Mouse (Mus musculus) MEL (cell line): ENCODE results near the gene Sipa1l3. TPM values are rescaled to one million over a fixed set of nuclear protein-coding genes. Genes with fewer than 3 reads are reported as not detected.

Experiments
- DNase-seq: peaks from one replicate; pipeline ENCODE4 v3.0.0; 2011; ENCODE audit warnings: low read depth, low spot score
- H3K27ac ChIP-seq: 2 replicates; pipeline ENCODE4 v1.5.1; 2012; ENCODE audit warnings: low read depth, mild to moderate bottlenecking, control low read depth, low read length, moderate library complexity; ENCODE audit not compliant: control insufficient read depth
- H3K27me3 ChIP-seq, 2 experiments: fragments of 150-350 bp in 1 of 2; sonication (generic) in 1 of 2; 2 replicates each; pipeline ENCODE4 v1.6.1; 2012; ENCODE audit warnings: low read length in 2 of 2, mild to moderate bottlenecking in 2 of 2, improper control_type of control experiment in 1 of 2, moderate library complexity in 1 of 2; ENCODE audit not compliant: insufficient read depth in 2 of 2, control insufficient read depth in 1 of 2
- H3K36me3 ChIP-seq, 2 experiments: 2 replicates each; pipeline ENCODE4 v1.6.1; 2012 to 2014; ENCODE audit warnings: low read length in 2 of 2, improper control_type of control experiment in 1 of 2, inconsistent platforms in 1 of 2, mild to moderate bottlenecking in 1 of 2; ENCODE audit not compliant: insufficient read depth in 2 of 2, control insufficient read depth in 1 of 2
- H3K4me1 ChIP-seq, 2 experiments: fragments of 150-350 bp in 1 of 2; sonication (generic) in 1 of 2; 2 replicates each; pipeline ENCODE4 v1.6.1; 2012; ENCODE audit warnings: low read length in 2 of 2, improper control_type of control experiment in 1 of 2, mild to moderate bottlenecking in 1 of 2; ENCODE audit not compliant: insufficient read depth in 2 of 2, control insufficient read depth in 1 of 2
- H3K4me3 ChIP-seq, 2 experiments: fragments of 150-350 bp in 1 of 2; sonication (generic) in 1 of 2; 2 replicates each; pipeline ENCODE4 v1.5.1; 2012; ENCODE audit warnings: low read depth in 2 of 2, low read length in 2 of 2, mild to moderate bottlenecking in 2 of 2, moderate library complexity in 2 of 2, control low read depth in 1 of 2, improper control_type of control experiment in 1 of 2; ENCODE audit not compliant: control insufficient read depth in 1 of 2, insufficient read depth in 1 of 2
- H3K79me2 ChIP-seq: 2 replicates; pipeline ENCODE4 v1.6.1; 2012; ENCODE audit warnings: mild to moderate bottlenecking, low read length, moderate library complexity; ENCODE audit not compliant: control insufficient read depth, poor library complexity, insufficient read depth
- H3K9ac ChIP-seq: 2 replicates; pipeline ENCODE4 v1.6.1; 2012; ENCODE audit warnings: low read depth, mild to moderate bottlenecking, control low read depth, low read length, moderate library complexity; ENCODE audit not compliant: control insufficient read depth, poor library complexity, severe bottlenecking
- H3K9me3 ChIP-seq: fragments of 150-350 bp; sonication (generic); replicated peaks from 2 replicates; pipeline ENCODE4 v1.6.1; 2012; ENCODE audit warnings: mild to moderate bottlenecking, low read length, improper control_type of control experiment, moderate library complexity; ENCODE audit not compliant: insufficient read depth
- E2F4 ChIP-seq: IDR thresholded peaks from 2 replicates; pipeline ENCODE4 v1.6.1; 2011; ENCODE audit warnings: low read depth, low read length, improper control_type of control experiment, borderline replicate concordance
- GABPA ChIP-seq: IDR thresholded peaks from 2 replicates; pipeline ENCODE4 v1.6.1; 2012; ENCODE audit warnings: low read depth, mild to moderate bottlenecking, inconsistent platforms, low read length, improper control_type of control experiment, moderate library complexity
- GATA1 ChIP-seq: IDR thresholded peaks from 2 replicates; pipeline ENCODE4 v1.6.1; 2011; ENCODE audit warnings: low read depth, low read length, improper control_type of control experiment
- MAFK ChIP-seq: IDR thresholded peaks from 2 replicates; pipeline ENCODE4 v1.6.1; 2011; ENCODE audit warnings: low read depth, mild to moderate bottlenecking, low read length, improper control_type of control experiment, borderline replicate concordance
- MAX ChIP-seq: IDR thresholded peaks from 2 replicates; pipeline ENCODE4 v1.6.1; 2011; ENCODE audit warnings: low read length, improper control_type of control experiment
- MAZ ChIP-seq: IDR thresholded peaks from 2 replicates; pipeline ENCODE4 v1.6.1; 2012; ENCODE audit warnings: low read depth, mild to moderate bottlenecking, inconsistent platforms, low read length, improper control_type of control experiment
- MEF2A ChIP-seq: IDR thresholded peaks from 2 replicates; pipeline ENCODE4 v1.6.1; 2014; ENCODE audit warnings: low read depth, mild to moderate bottlenecking, inconsistent platforms, low read length, improper control_type of control experiment; ENCODE audit not compliant: poor library complexity, insufficient replicate concordance, severe bottlenecking; ENCODE audit errors: extremely low read depth
- MYC ChIP-seq: IDR thresholded peaks from 2 replicates; pipeline ENCODE4 v1.6.1; 2011; ENCODE audit warnings: low read depth, mild to moderate bottlenecking, low read length, improper control_type of control experiment, moderate library complexity
- NELFE ChIP-seq: IDR thresholded peaks from 2 replicates; pipeline ENCODE4 v1.6.1; 2011; ENCODE audit warnings: low read depth, low read length, improper control_type of control experiment
- NRF1 ChIP-seq: IDR thresholded peaks from 2 replicates; pipeline ENCODE4 v1.6.1; 2014; ENCODE audit warnings: low read depth, mild to moderate bottlenecking, inconsistent platforms, low read length, improper control_type of control experiment, moderate library complexity; ENCODE audit not compliant: poor library complexity, insufficient read depth, severe bottlenecking
- POLR2AphosphoS2 ChIP-seq: IDR thresholded peaks from 2 replicates; pipeline ENCODE4 v1.6.1; 2011; ENCODE audit warnings: low read length, improper control_type of control experiment
- SMC3 ChIP-seq: IDR thresholded peaks from 2 replicates; pipeline ENCODE4 v1.6.1; 2011; ENCODE audit warnings: low read depth, low read length, improper control_type of control experiment
- TBP ChIP-seq: IDR thresholded peaks from 2 replicates; pipeline ENCODE4 v1.8.0; 2011; ENCODE audit warnings: low read depth, low read length, improper control_type of control experiment
- polyA plus RNA-seq, 2 experiments: library from polyadenylated mRNA; stranded (reverse) in 1 of 2; unstranded in 1 of 2; fragments of >175 nt in 1 of 2; fragments of >200 nt in 1 of 2; gene quantifications; 2 replicates each; pipeline versions ENCODE4 v1.2.1 to v1.2.4; 2012; ENCODE audit warnings: low replicate concordance in 2 of 2, low read depth in 1 of 2; ENCODE audit not compliant: insufficient read length in 2 of 2, insufficient read depth in 1 of 2, missing spikeins in 1 of 2
- total RNA-seq: library from RNA; depleted of rRNA; stranded (reverse); fragments of 300-350 nt; gene quantifications from 2 replicates; pipeline ENCODE4 v1.2.3, GENCODE M21; 2012

The Sipa1l3 gene
- total and polyA plus RNA-seq, 3 experiments, result 14.9 to 49.4 TPM; not detected in 1

- Histone ChIP-seq H3K27ac (no peak overlapping the region), H3K9me3 (no peaks in the 10 kb centered on the region), H3K4me3 (no peak overlapping the region), H3K36me3 (peaks cover 0 to 4% of the 10 kb centered on the region in 2 experiments; a peak in 1 of 4 replicates), H3K4me1 (peaks cover 0 to 12% of the 10 kb centered on the region in 2 experiments; a peak in 3 of 4 replicates), H3K9ac (no peak overlapping the region), H3K79me2 (no peaks in the 10 kb centered on the region), H3K27me3 (no peaks in the 10 kb centered on the region)
- no peak for DNase-seq
- no peak for TF ChIP-seq MAZ
- no peak for TF ChIP-seq NELFE
- no peak for TF ChIP-seq GATA1
Observed at GRCm38 (mm10) chr7:29426056-29426455, 92.4 kb downstream of the Sipa1l3 start.

- Histone ChIP-seq H3K27me3 (no peaks in the 10 kb centered on the region), H3K4me3 (no peak overlapping the region), H3K27ac (no peak overlapping the region), H3K9ac (no peak overlapping the region), H3K9me3 (no peaks in the 10 kb centered on the region), H3K79me2 (no peaks in the 10 kb centered on the region), H3K36me3 (no peaks in the 10 kb centered on the region), H3K4me1 (0 out of 4 replicates have a peak, but pooled peaks cover 0 to 5% of the 10 kb centered on the region in 2 experiments)
- TF ChIP-seq SMC3 (no peak), POLR2AphosphoS2 (no peak), E2F4 (no peak), MYC (no peak)
- DNase-seq, result no peak
Observed at GRCm38 (mm10) chr7:29425413-29425827, 93.0 kb downstream of the Sipa1l3 start.

- Histone ChIP-seq H3K4me3 (no peak overlapping the region), H3K9me3 (no peaks in the 10 kb centered on the region), H3K4me1 (0 out of 4 replicates have a peak, but pooled peaks cover 0 to 3% of the 10 kb centered on the region in 2 experiments), H3K27me3 (no peaks in the 10 kb centered on the region), H3K36me3 (no peaks in the 10 kb centered on the region), H3K79me2 (no peaks in the 10 kb centered on the region), H3K9ac (no peak overlapping the region), H3K27ac (no peak overlapping the region)
- DNase-seq, result no peak
- TF ChIP-seq GABPA, result no peak
- no peak for TF ChIP-seq MAFK
- TF ChIP-seq SMC3, result no peak
- no peak for TF ChIP-seq MEF2A
- TF ChIP-seq TBP, result no peak
- no peak for TF ChIP-seq NRF1
- no peak for TF ChIP-seq MAX
Observed at GRCm38 (mm10) chr7:29424690-29425089, 93.8 kb downstream of the Sipa1l3 start.
